Mouse (Mus musculus) bone marrow macrophage, adult 2 months (primary cell): ENCODE measurements around the gene Enah.

Source experiments
- CTCF ChIP-seq: IDR thresholded peaks from 2 replicates; pipeline ENCODE4 v1.5.1; 2012; ENCODE audit warnings: low read depth, mild to moderate bottlenecking, low read length, moderate library complexity
- POLR2A ChIP-seq: IDR thresholded peaks from 2 replicates; pipeline ENCODE4 v1.6.1; 2012; ENCODE audit warnings: mild to moderate bottlenecking, low read depth, low read length, borderline replicate concordance

DNA sequence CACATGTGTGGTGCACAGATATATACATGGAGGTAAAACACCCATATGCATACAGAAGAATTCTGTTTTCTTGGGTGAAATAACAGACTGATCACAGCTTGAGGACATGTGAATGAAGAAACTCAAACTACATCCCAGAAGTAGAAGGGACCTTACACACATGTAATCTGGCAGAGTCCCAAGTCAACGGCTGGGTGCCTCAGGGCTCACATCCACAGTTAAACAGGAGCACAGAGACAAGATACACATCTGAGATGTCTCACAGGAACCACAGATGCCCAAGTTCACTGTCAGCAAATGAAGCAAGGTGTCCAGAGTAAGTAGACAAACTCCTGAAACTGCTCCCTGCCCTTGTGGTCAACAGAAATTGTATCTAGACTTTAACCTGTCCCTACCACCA, 120.8 kb downstream of the Enah start:
- TF ChIP-seq CTCF (no peak), POLR2A (no peak)
